Mouse (Mus musculus): ENCODE measurements at regions not wholly inside any gene's neighbourhood (a gene's known extent, or its start where the extent isn't known, plus 50 kb on each side); places are given as distances from the start of the nearest gene placed in this dataset.

- no peak for DNase-seq
Observed at GRCm38 (mm10) chr10:19127581-19128291, 112.3 kb upstream of the Tnfaip3 start.

- no peak for DNase-seq
Observed at GRCm38 (mm10) chr10:19126922-19127321, 111.5 kb upstream of the Tnfaip3 start.

GRCm38 (mm10) chr10:19126438-19126837 is 111.0 kb upstream of the Tnfaip3 start:
- DNase-seq = no peak

GRCm38 (mm10) chr10:19123691-19124090 is 108.2 kb upstream of the Tnfaip3 start:
- DNase-seq = no peak

GRCm38 (mm10) chr10:19122221-19122620 is 106.8 kb upstream of the Tnfaip3 start:
- no peak for DNase-seq

GRCm38 (mm10) chr10:19119281-19120049 is 104.0 kb upstream of the Tnfaip3 start:
- no peak for DNase-seq

GRCm38 (mm10) chr10:19118569-19119280 is 103.3 kb upstream of the Tnfaip3 start:
- DNase-seq = no peak

- no peak for DNase-seq
Observed at GRCm38 (mm10) chr10:19117071-19117605, 101.7 kb upstream of the Tnfaip3 start.

GRCm38 (mm10) chr10:19112459-19112858 is 97.0 kb upstream of the Tnfaip3 start:
- DNase-seq = no peak

GRCm38 (mm10) chr10:19105231-19105681 is 89.8 kb upstream of the Tnfaip3 start:
- no peak for DNase-seq

GRCm38 (mm10) chr10:19104671-19105203 is 89.3 kb upstream of the Tnfaip3 start:
- DNase-seq = no peak

GRCm38 (mm10) chr10:19099369-19100285 is 84.2 kb upstream of the Tnfaip3 start:
- no peak for DNase-seq

GRCm38 (mm10) chr10:19094297-19094696 is 78.8 kb upstream of the Tnfaip3 start:
- peak in 1 of 2 experiments; percentile 2 for DNase-seq

GRCm38 (mm10) chr10:19093689-19094088 is 78.2 kb upstream of the Tnfaip3 start:
- DNase-seq = no peak

- no peak for DNase-seq
Observed at GRCm38 (mm10) chr10:19091949-19092348, 76.5 kb upstream of the Tnfaip3 start.

GRCm38 (mm10) chr10:19091110-19091509 is 75.7 kb upstream of the Tnfaip3 start:
- no peak for DNase-seq

GRCm38 (mm10) chr10:19086995-19087394 is 71.5 kb upstream of the Tnfaip3 start:
- DNase-seq = no peak

GRCm38 (mm10) chr10:19082136-19082535 is 66.7 kb upstream of the Tnfaip3 start:
- no peak for DNase-seq

- no peak for DNase-seq
Observed at GRCm38 (mm10) chr10:19078047-19078446, 62.6 kb upstream of the Tnfaip3 start.

GRCm38 (mm10) chr10:19068377-19068776 is 52.9 kb upstream of the Tnfaip3 start:
- DNase-seq = no peak

- DNase-seq = no peak
Observed at GRCm38 (mm10) chr10:19067623-19068022, 52.2 kb upstream of the Tnfaip3 start.
